Mouse (Mus musculus): ENCODE measurements around the gene C1qbp. TPM values are rescaled to one million over a fixed set of nuclear protein-coding genes. Genes with fewer than 3 reads are reported as not detected.
A peak's percentile ranks its signal among the peaks of the same experiment; 100 is the strongest.

The C1qbp gene
- total and polyA plus RNA-seq, 2 experiments from 2014 or later, result 19.5 to 225 TPM

- Histone ChIP-seq H3K27me3 (ENCODE audit: insufficient read depth, low read length) (no peaks in the 10 kb centered on the region), H3K36me3 (ENCODE audit: insufficient read depth) (peaks cover 51% of the 10 kb centered on the region), H3K27ac (ENCODE audit: low read depth, low read length) (no peak overlapping the region), H3K4me2 (ENCODE audit: low read depth) (no peak overlapping the region), H3K4me3 (ENCODE audit: low read depth, low read length) (no peak overlapping the region), H3K4me1 (ENCODE audit: insufficient read depth) (no peaks in the 10 kb centered on the region; the same call in 1 of the 2 replicates), H3K9ac (no peak overlapping the region), H3K9me3 (ENCODE audit: low read length) (no peaks in the 10 kb centered on the region)
- WGBS, result 65% methylated on average over 4 of the region's 4 CpGs
- peak; percentile 54 for TF ChIP-seq CTCF (IDR thresholded peaks at IDR 0.05; ENCODE audit: low read depth)
- peak; percentile 21 for DNase-seq
- no peak for ATAC-seq
These were observed 8.9 kb downstream of the C1qbp start for GRCm38 (mm10) chr11:70973947-70974346.

GRCm38 (mm10) chr11:70972586-70972985, 10.2 kb downstream of the C1qbp start:
- TF ChIP-seq CTCF (IDR thresholded peaks at IDR 0.05; ENCODE audit: low read depth), result no peak
- no peak overlapping the region for H3K27ac ChIP-seq (ENCODE audit: low read depth, low read length)
- WGBS, result 51% methylated on average over 1 of the region's 1 CpGs
- no peak overlapping the region for H3K4me3 ChIP-seq (ENCODE audit: low read depth, low read length)
- no peaks in the 10 kb centered on the region for H3K27me3 ChIP-seq (ENCODE audit: insufficient read depth, low read length)
- H3K4me1 ChIP-seq (ENCODE audit: insufficient read depth), result peaks cover 8% of the 10 kb centered on the region
- no peak for DNase-seq
- no peak overlapping the region for H3K9ac ChIP-seq
- H3K36me3 ChIP-seq (ENCODE audit: insufficient read depth), result peaks cover 37% of the 10 kb centered on the region
- ATAC-seq, result no peak
- H3K9me3 ChIP-seq (ENCODE audit: low read length), result no peaks in the 10 kb centered on the region
- no peak overlapping the region for H3K4me2 ChIP-seq (ENCODE audit: low read depth)

GRCm38 (mm10) chr11:70970560-70971540, 12.0 kb downstream of the C1qbp start:
- peak overlapping the region; percentile 90 for H3K27ac ChIP-seq (ENCODE audit: low read depth, low read length)
- no peak for DNase-seq
- peak overlapping the region; percentile 53 for H3K9ac ChIP-seq
- H3K4me3 ChIP-seq (ENCODE audit: low read depth, low read length), result peak overlapping the region; percentile 92
- no peaks in the 10 kb centered on the region for H3K27me3 ChIP-seq (ENCODE audit: insufficient read depth, low read length)
- H3K9me3 ChIP-seq (ENCODE audit: low read length), result no peaks in the 10 kb centered on the region
- peak overlapping the region; percentile 81 for H3K4me2 ChIP-seq (ENCODE audit: low read depth)
- peaks cover 30% of the 10 kb centered on the region for H3K36me3 ChIP-seq (ENCODE audit: insufficient read depth)
- ATAC-seq, result peak; percentile 34
- peak; percentile 52 for TF ChIP-seq CTCF (IDR thresholded peaks at IDR 0.05; ENCODE audit: low read depth)
- WGBS, result 15% methylated on average over 24 of the region's 24 CpGs
- peaks cover 8% of the 10 kb centered on the region for H3K4me1 ChIP-seq (ENCODE audit: insufficient read depth)

- DNase-seq (peak; percentile 98), ATAC-seq (peak; percentile 98)
- peaks cover 8% of the 10 kb centered on the region for H3K4me1 ChIP-seq (ENCODE audit: insufficient read depth)
- H3K4me3 ChIP-seq (ENCODE audit: low read depth, low read length), result peak within 1 kb of the TSS; percentile 92
- peak within 1 kb of the TSS; percentile 81 for H3K4me2 ChIP-seq (ENCODE audit: low read depth)
- TF ChIP-seq CTCF (IDR thresholded peaks at IDR 0.05; ENCODE audit: low read depth), result no peak
- H3K36me3 ChIP-seq (ENCODE audit: insufficient read depth), result peaks cover 29% of the 10 kb centered on the region
- no peaks in the 10 kb centered on the region for H3K9me3 ChIP-seq (ENCODE audit: low read length)
- peak within 1 kb of the TSS; percentile 78 for H3K9ac ChIP-seq
- WGBS, result under 1% methylated on average over 43 of the region's 43 CpGs
- peak within 1 kb of the TSS; percentile 90 for H3K27ac ChIP-seq (ENCODE audit: low read depth, low read length)
- no peaks in the 10 kb centered on the region for H3K27me3 ChIP-seq (ENCODE audit: insufficient read depth, low read length)
These were observed 12.8 kb downstream of the C1qbp start, which contains the start of the genes Nup88 and Rpain for GRCm38 (mm10) chr11:70969821-70970559. TSS of gene Nup88 (minus strand) at chr11:70969973. TSS of gene Rpain (plus strand) at chr11:70970213.

- under 1% methylated on average over 25 of the region's 25 CpGs for WGBS
- no peak for DNase-seq
- peak overlapping the region; percentile 90 for H3K27ac ChIP-seq (ENCODE audit: low read depth, low read length)
- H3K4me3 ChIP-seq (ENCODE audit: low read depth, low read length), result peak overlapping the region; percentile 92
- H3K27me3 ChIP-seq (ENCODE audit: insufficient read depth, low read length), result no peaks in the 10 kb centered on the region
- TF ChIP-seq CTCF (IDR thresholded peaks at IDR 0.05; ENCODE audit: low read depth), result no peak
- peak overlapping the region; percentile 78 for H3K9ac ChIP-seq
- H3K36me3 ChIP-seq (ENCODE audit: insufficient read depth), result peaks cover 29% of the 10 kb centered on the region
- ATAC-seq, result peak; percentile 4; the same call in 1 of the 2 replicates
- peak overlapping the region; percentile 72 for H3K4me2 ChIP-seq (ENCODE audit: low read depth)
- no peaks in the 10 kb centered on the region for H3K9me3 ChIP-seq (ENCODE audit: low read length)
- peaks cover 8% of the 10 kb centered on the region for H3K4me1 ChIP-seq (ENCODE audit: insufficient read depth)
These were observed 13.5 kb downstream of the C1qbp start for GRCm38 (mm10) chr11:70969271-70969794.

GRCm38 (mm10) chr11:70964222-70964907, 18.5 kb downstream of the C1qbp start:
- WGBS, result 74% methylated on average over 4 of the region's 4 CpGs

More at GRCm38 (mm10) chr11:70964222-70964907, 18.5 kb downstream of the C1qbp start:
- Histone ChIP-seq H3K27ac (ENCODE audit: low read depth, low read length) (no peak overlapping the region), H3K9ac (no peak overlapping the region), H3K36me3 (ENCODE audit: insufficient read depth) (peaks cover 61% of the 10 kb centered on the region), H3K27me3 (ENCODE audit: insufficient read depth, low read length) (no peaks in the 10 kb centered on the region), H3K9me3 (ENCODE audit: low read length) (no peaks in the 10 kb centered on the region), H3K4me2 (ENCODE audit: low read depth) (no peak overlapping the region), H3K4me1 (ENCODE audit: insufficient read depth) (peaks cover 8% of the 10 kb centered on the region), H3K4me3 (ENCODE audit: low read depth, low read length) (no peak overlapping the region)
- no peak for ATAC-seq
- DNase-seq, result no peak
- TF ChIP-seq CTCF (IDR thresholded peaks at IDR 0.05; ENCODE audit: low read depth), result no peak
